ENCODE assay signal across 8 mouse cellular contexts in the genomic region with DNA sequence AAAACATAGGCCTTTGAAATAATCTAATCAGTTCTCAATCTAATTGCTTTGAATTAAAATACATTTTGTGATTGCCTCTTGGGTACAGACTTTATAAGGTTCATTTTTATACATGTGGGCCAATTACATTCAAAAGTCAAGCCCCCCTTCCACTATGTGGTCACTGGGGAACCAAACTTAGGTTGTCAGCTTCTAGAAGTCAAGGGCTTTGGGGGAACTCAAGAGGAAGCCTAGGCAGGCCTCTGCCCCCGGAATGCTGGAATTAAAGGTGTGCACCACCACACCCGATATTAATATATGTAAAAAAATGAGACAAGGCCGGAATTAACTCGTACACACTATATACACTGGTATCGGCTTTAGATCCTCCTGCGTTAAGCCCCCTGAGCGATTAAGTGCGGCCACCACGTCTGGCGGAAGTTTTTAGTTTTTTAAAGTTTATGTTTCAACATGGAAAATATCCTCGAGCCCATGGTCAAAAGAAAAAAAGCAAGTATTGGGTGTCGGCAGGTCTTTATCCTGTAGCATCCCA. TPM values are rescaled to one million over a fixed set of nuclear protein-coding genes. Genes with fewer than 3 reads are reported as not detected.
A peak's percentile ranks its signal among the peaks of the same experiment; 100 is the strongest.
DNase-seq lines count a peak whose midpoint lies in the region; ATAC-seq and TF ChIP-seq lines count a peak whose summit lies in the region.

No protein-coding gene starts in this region.

- H3K9ac ChIP-seq in heart, embryonic 14.5 days (ENCODE audit: low read length): peak overlapping the region; percentile 74
- peak overlapping the region; percentile 99 for H3K9ac ChIP-seq in ES-E14 (ENCODE audit: insufficient read depth, low read depth, low read length, poor library complexity, severe bottlenecking)

- DNase-seq in heart, postnatal 25 days (ENCODE audit: low spot score): no peak
- no peak for DNase-seq in ES-E14 (ENCODE audit: low read depth, low spot score)
- peak; percentile 10 for DNase-seq in hindbrain, embryonic 10.5 days (ENCODE audit: low spot score)
- no peak for DNase-seq in gastrocnemius, postnatal 25 days
- DNase-seq in right cerebral cortex, postnatal 14 days: no peak
- no peak for DNase-seq in spleen, adult 12 weeks (ENCODE audit: low spot score)

- in situ Hi-C loops in ES-E14 (cut with MboI; ENCODE audit: low sequenced_read_pairs in 2 of 2, unreplicated experiment in 2 of 2): no loop called here

- peaks cover 2 to 41% of the 10 kb centered on the region in 2 experiments; a peak in 3 of 4 replicates for H3K4me1 ChIP-seq in heart, embryonic 14.5 days (ENCODE audit: control insufficient read depth in 2 of 2, insufficient read depth in 2 of 2, low read length in 2 of 2)
- H3K4me1 ChIP-seq in ES-E14 (ENCODE audit: control insufficient read depth in 2 of 2, insufficient read depth in 2 of 2, low read length in 2 of 2, poor library complexity in 1 of 2): peaks cover 2 to 16% of the 10 kb centered on the region in 2 experiments; a peak in 2 of 4 replicates
- peaks cover 50% of the 10 kb centered on the region for H3K4me1 ChIP-seq in hindbrain, embryonic 10.5 days (replicated peaks)

- H3K27me3 ChIP-seq in heart, embryonic 14.5 days (ENCODE audit: control insufficient read depth, insufficient read depth, low read length): no peaks in the 10 kb centered on the region
- H3K27me3 ChIP-seq in hindbrain, embryonic 10.5 days (ENCODE audit: insufficient read depth, poor library complexity, severe bottlenecking): no peaks in the 10 kb centered on the region

- 1% methylated on average over 12 of the region's 12 CpGs for WGBS in heart, embryonic 14.5 days
- WGBS in hindbrain, embryonic 10.5 days: 3% methylated on average over 12 of the region's 12 CpGs
- 3% methylated on average over 12 of the region's 12 CpGs for WGBS in macrophage (ENCODE audit: missing documents)

- H3K9me3 ChIP-seq in heart, embryonic 14.5 days (ENCODE audit: control insufficient read depth, low read length): no peaks in the 10 kb centered on the region
- H3K9me3 ChIP-seq in ES-E14 (ENCODE audit: control insufficient read depth, insufficient read depth, low read depth, low read length): no peaks in the 10 kb centered on the region
- H3K9me3 ChIP-seq in hindbrain, embryonic 10.5 days: no peaks in the 10 kb centered on the region

- H3K36me3 ChIP-seq in heart, embryonic 14.5 days (ENCODE audit: control insufficient read depth, insufficient read depth, low read length): peaks cover 26% of the 10 kb centered on the region
- H3K36me3 ChIP-seq in ES-E14 (ENCODE audit: control insufficient read depth, insufficient read depth, low read length, poor library complexity, severe bottlenecking) (peaks cover 21% of the 10 kb centered on the region), macrophage (ENCODE audit: inconsistent target) (no peaks in the 10 kb centered on the region)
- H3K36me3 ChIP-seq in hindbrain, embryonic 10.5 days: peaks cover 14% of the 10 kb centered on the region

- peak overlapping the region; percentile 89 for H3K4me2 ChIP-seq in heart, embryonic 14.5 days (ENCODE audit: low read length)

- intact Hi-C loops in heart, postnatal 25 days (cut with DNase I): loop anchor here (1.0 to 2.0 kb wide), 2 partner anchors 8 to 35 kb away; no protein-coding TSS in a partner anchor

- ATAC-seq in heart, embryonic 14.5 days (ENCODE audit: insufficient number of reproducible peaks, insufficient read depth, low FRiP score, low read depth): no peak

- H3K27ac ChIP-seq in heart, embryonic 14.5 days (replicated peaks in 1 of 2; ENCODE audit: control insufficient read depth in 1 of 2, insufficient read depth in 1 of 2, low read depth in 2 of 2, low read length in 2 of 2): peak overlapping the region; percentile 93 to 98
- H3K27ac ChIP-seq in ES-E14 (ENCODE audit: insufficient read depth, low read depth, low read length, poor library complexity, severe bottlenecking) (peak overlapping the region; percentile 100), macrophage (peak overlapping the region; percentile 87)
- H3K27ac ChIP-seq in hindbrain, embryonic 10.5 days: peak overlapping the region; percentile 94

- H3K79me2 ChIP-seq in macrophage (ENCODE audit: inconsistent target): peaks cover 97% of the 10 kb centered on the region

- H3K4me3 ChIP-seq in heart, embryonic 14.5 days (ENCODE audit: control insufficient read depth in 1 of 2, insufficient read depth in 1 of 2, low read depth in 1 of 2, low read length in 2 of 2): peak overlapping the region; percentile 60 to 78
- H3K4me3 ChIP-seq in ES-E14 (ENCODE audit: insufficient read depth in 1 of 2, low read depth in 1 of 2, low read length in 2 of 2, poor library complexity in 1 of 2, severe bottlenecking in 1 of 2) (peak overlapping the region; percentile 79 to 95), macrophage (ENCODE audit: inconsistent target) (peak overlapping the region; percentile 70)
- peak overlapping the region; percentile 74 for H3K4me3 ChIP-seq in hindbrain, embryonic 10.5 days

TF ChIP-seq in ES-E14, 5 proteins besides CTCF, POLR2A, EP300 and RAD21:
- TF ChIP-seq HCFC1 (IDR thresholded peaks at IDR 0.05; ENCODE audit: borderline replicate concordance, insufficient read depth, low read length) (no peak), ZC3H11A (IDR thresholded peaks at IDR 0.05; ENCODE audit: borderline replicate concordance, low read depth, low read length) (no peak), CHD2 (IDR thresholded peaks at IDR 0.05; ENCODE audit: low read depth, low read length) (no peak), MAFK (IDR thresholded peaks at IDR 0.05; ENCODE audit: insufficient read depth, low read depth, low read length) (no peak), ZNF384 (IDR thresholded peaks at IDR 0.05; ENCODE audit: low read depth, low read length) (no peak)
TF ChIP-seq in ES-E14: peak in this region for 0.

RNA-seq across cellular contexts. Expression of a gene that starts 16.1 kb away (rescaled TPM):
- 457 and 471 TPM in 2 replicates for polyA plus RNA-seq in heart, embryonic 14.5 days (2014; fragmentation: Nextera tagmentation; extraction: Ambion mirVana)
- total RNA-seq in heart, postnatal 25 days (2021): 100 to 1,000 TPM; 192 to 213 TPM
- total RNA-seq in ES-E14 (2012; rRNA removed): 450 and 669 TPM in 2 replicates
- polyA plus RNA-seq in hindbrain, embryonic 10.5 days (2016; fragmentation: Nextera tagmentation; extraction: Ambion mirVana): 559 and 788 TPM in 2 replicates
- total RNA-seq in macrophage (2018; cell fraction: chromatin; rRNA removed): 100 to 1,000 TPM in 25 of 26 experiments, 10 to 100 TPM in 1; 89.6 to 241 (median 173) TPM
- 100 to 1,000 TPM; 364 to 516 (median 421) TPM for total RNA-seq in macrophage (2018; cell fraction: cytosol; rRNA removed)
- 100 to 1,000 TPM; 174 to 339 (median 272) TPM for total RNA-seq in macrophage (2018; cell fraction: nucleus; rRNA removed)
- polyA plus RNA-seq in macrophage (2018): 406 to 706 TPM (median 525 TPM) in 3 replicates
- 10 to 100 TPM; 94.4 to 97.4 TPM for total RNA-seq in gastrocnemius, postnatal 25 days (2021)

RNA-seq across cellular contexts. Expression of a gene that starts 21.2 kb away (rescaled TPM):
- 0.73 and 2.5 TPM in 2 replicates for polyA plus RNA-seq in heart, embryonic 14.5 days (2014; fragmentation: Nextera tagmentation; extraction: Ambion mirVana)
- total RNA-seq in heart, postnatal 25 days (2021): not detected
- 0.98 and 1.2 TPM in 2 replicates for total RNA-seq in ES-E14 (2012; rRNA removed)
- polyA plus RNA-seq in hindbrain, embryonic 10.5 days (2016; fragmentation: Nextera tagmentation; extraction: Ambion mirVana): 2.1 and 2.6 TPM in 2 replicates
- total RNA-seq in macrophage (2018; cell fraction: chromatin; rRNA removed): not detected
- not detected for total RNA-seq in macrophage (2018; cell fraction: cytosol; rRNA removed)
- total RNA-seq in macrophage (2018; cell fraction: nucleus; rRNA removed): not detected
- not detected in 3 replicates for polyA plus RNA-seq in macrophage (2018)
- total RNA-seq in gastrocnemius, postnatal 25 days (2021): not detected

RNA-seq across cellular contexts. Expression of a gene that starts 54.4 kb away (rescaled TPM):
- polyA plus RNA-seq in heart, embryonic 14.5 days (2014; fragmentation: Nextera tagmentation; extraction: Ambion mirVana): 0.96 and 1.7 TPM in 2 replicates
- total RNA-seq in heart, postnatal 25 days (2021): under 1 TPM; 0.16 to 0.25 TPM
- total RNA-seq in ES-E14 (2012; rRNA removed): 9.1 and 10.2 TPM in 2 replicates
- polyA plus RNA-seq in hindbrain, embryonic 10.5 days (2016; fragmentation: Nextera tagmentation; extraction: Ambion mirVana): 9.9 and 12.9 TPM in 2 replicates
- total RNA-seq in macrophage (2018; cell fraction: chromatin; rRNA removed): 1 to 10 TPM in 2 of 26 experiments, under 1 TPM in 8, not detected in 16; 0.23 to 1.9 (median 0.70) TPM
- total RNA-seq in macrophage (2018; cell fraction: cytosol; rRNA removed): under 1 TPM; 0.10 to 0.65 (median 0.20) TPM
- 1 to 10 TPM in 1 of 26 experiments, under 1 TPM in 10, not detected in 15; 0.17 to 1.2 (median 0.36) TPM for total RNA-seq in macrophage (2018; cell fraction: nucleus; rRNA removed)
- 0.40 to 0.84 TPM (median 0.42 TPM) in 3 replicates for polyA plus RNA-seq in macrophage (2018)
- under 1 TPM; 0.40 to 0.90 TPM for total RNA-seq in gastrocnemius, postnatal 25 days (2021)
